Mouse (Mus musculus): ENCODE results near the gene Tspan32. TPM values are rescaled to one million over a fixed set of nuclear protein-coding genes. Genes with fewer than 3 reads are reported as not detected.

Tspan32 gene
- total RNA-seq (2014; rRNA removed; ENCODE audit: low replicate concordance) (0.46 and 0.50 TPM in 2 replicates), polyA plus RNA-seq (2015; fragmentation: Nextera tagmentation; extraction: Ambion mirVana) (1.1 and 1.7 TPM in 2 replicates)

DNA sequence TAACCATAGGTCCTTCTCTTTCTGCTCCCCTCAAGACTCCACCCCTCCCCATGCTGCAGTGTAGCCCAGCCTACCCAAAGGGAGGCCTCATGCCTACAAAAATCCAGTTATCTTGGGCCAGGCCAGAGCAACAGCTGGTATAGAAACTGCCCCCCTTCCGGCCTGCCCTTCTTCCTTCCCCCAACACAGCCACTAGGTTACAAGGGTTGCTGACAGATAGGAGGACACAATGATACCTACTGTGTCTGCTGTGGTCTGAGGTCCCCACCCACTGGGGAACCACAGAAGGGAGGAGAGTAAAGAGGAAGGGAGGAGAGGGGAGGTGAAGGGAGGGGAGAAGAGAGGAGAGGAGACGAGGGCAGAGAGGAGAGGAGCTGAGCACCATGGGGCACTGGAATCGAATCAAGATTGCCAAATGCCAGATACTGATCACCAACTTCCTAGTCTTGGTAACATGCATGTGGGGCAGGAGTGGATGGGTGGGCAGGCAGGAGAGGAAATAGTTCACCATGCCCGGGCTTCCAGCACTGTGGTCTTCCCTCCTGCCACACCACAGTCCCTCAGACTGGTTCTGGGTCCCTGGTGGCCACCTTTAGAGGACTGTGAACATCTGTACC is at the start of gene Tspan32:
Tspan32 (plus strand) TSS at position 320 of the 617 bp plus-strand sequence.
- ATAC-seq (ENCODE audit: insufficient read depth, low read depth), result no peak
- H3K4me1 ChIP-seq (ENCODE audit: control insufficient read depth, insufficient read depth), result peaks cover 36% of the 10 kb centered on the region
- no peak for DNase-seq (ENCODE audit: low spot score)
- H3K4me3 ChIP-seq (ENCODE audit: low read depth, low read length), result no peak within 1 kb of the TSS; the same call in 1 of the 2 replicates
- no peaks in the 10 kb centered on the region for H3K9me3 ChIP-seq (replicated peaks; ENCODE audit: control insufficient read depth, low read length)
- peak within 1 kb of the TSS; percentile 20; the same call in 1 of the 2 replicates for H3K4me2 ChIP-seq (ENCODE audit: low read depth, low read length)
- no peaks in the 10 kb centered on the region for H3K36me3 ChIP-seq (replicated peaks; ENCODE audit: control insufficient read depth, insufficient read depth, low read length)
- TF ChIP-seq CTCF (IDR thresholded peaks at IDR 0.05; ENCODE audit: low read depth), result no peak
- TF ChIP-seq EP300 (IDR thresholded peaks at IDR 0.05; ENCODE audit: low read depth), result no peak
- WGBS, result 71% methylated on average over 4 of the region's 4 CpGs
- H3K9ac ChIP-seq (replicated peaks; ENCODE audit: low read depth, low read length), result peak within 1 kb of the TSS; percentile 30; the same call in 1 of the 2 replicates
- H3K27me3 ChIP-seq (ENCODE audit: control insufficient read depth, insufficient read depth, low read length), result no peaks in the 10 kb centered on the region
- peak within 1 kb of the TSS; percentile 28; the same call in 1 of the 2 replicates for H3K27ac ChIP-seq (ENCODE audit: low read depth)

GRCm38 (mm10) chr7:142956018-142956417 is 48.8 kb upstream of the Tspan32 start:
- no peak for ATAC-seq (ENCODE audit: insufficient read depth, low read depth)
- 61% methylated on average over 2 of the region's 2 CpGs for WGBS
- H3K4me3 ChIP-seq (ENCODE audit: low read depth, low read length), result no peak overlapping the region
- H3K4me1 ChIP-seq (ENCODE audit: control insufficient read depth, insufficient read depth), result no peaks in the 10 kb centered on the region
- H3K4me2 ChIP-seq (ENCODE audit: low read depth, low read length), result no peak overlapping the region
- TF ChIP-seq CTCF (IDR thresholded peaks at IDR 0.05; ENCODE audit: low read depth) (no peak), EP300 (IDR thresholded peaks at IDR 0.05; ENCODE audit: low read depth) (no peak)
- 0 out of 2 replicates have a peak, but pooled peaks cover 4% of the 10 kb centered on the region for H3K27me3 ChIP-seq (ENCODE audit: control insufficient read depth, insufficient read depth, low read length)
- no peak for DNase-seq (ENCODE audit: low spot score)
- no peak overlapping the region for H3K9ac ChIP-seq (replicated peaks; ENCODE audit: low read depth, low read length)
- H3K36me3 ChIP-seq (replicated peaks; ENCODE audit: control insufficient read depth, insufficient read depth, low read length), result no peaks in the 10 kb centered on the region
- no peaks in the 10 kb centered on the region for H3K9me3 ChIP-seq (replicated peaks; ENCODE audit: control insufficient read depth, low read length)
- no peak overlapping the region for H3K27ac ChIP-seq (ENCODE audit: low read depth)

- no peak for DNase-seq (ENCODE audit: low spot score)
- Histone ChIP-seq H3K4me1 (ENCODE audit: control insufficient read depth, insufficient read depth) (no peaks in the 10 kb centered on the region), H3K27me3 (ENCODE audit: control insufficient read depth, insufficient read depth, low read length) (0 out of 2 replicates have a peak, but pooled peaks cover 14% of the 10 kb centered on the region), H3K4me2 (ENCODE audit: low read depth, low read length) (no peak overlapping the region), H3K36me3 (replicated peaks; ENCODE audit: control insufficient read depth, insufficient read depth, low read length) (no peaks in the 10 kb centered on the region), H3K9ac (replicated peaks; ENCODE audit: low read depth, low read length) (no peak overlapping the region), H3K9me3 (replicated peaks; ENCODE audit: control insufficient read depth, low read length) (no peaks in the 10 kb centered on the region), H3K27ac (ENCODE audit: low read depth) (no peak overlapping the region), H3K4me3 (ENCODE audit: low read depth, low read length) (no peak overlapping the region)
- TF ChIP-seq EP300 (IDR thresholded peaks at IDR 0.05; ENCODE audit: low read depth) (no peak), CTCF (IDR thresholded peaks at IDR 0.05; ENCODE audit: low read depth) (no peak)
- 73% methylated on average over 1 of the region's 1 CpGs for WGBS
- no peak for ATAC-seq (ENCODE audit: insufficient read depth, low read depth)
Observed at GRCm38 (mm10) chr7:142958817-142959216, 46.0 kb upstream of the Tspan32 start.

GRCm38 (mm10) chr7:142959752-142960151 is 45.1 kb upstream of the Tspan32 start:
- ATAC-seq (ENCODE audit: insufficient read depth, low read depth), result no peak
- no peaks in the 10 kb centered on the region for H3K36me3 ChIP-seq (replicated peaks; ENCODE audit: control insufficient read depth, insufficient read depth, low read length)
- H3K4me1 ChIP-seq (ENCODE audit: control insufficient read depth, insufficient read depth), result no peaks in the 10 kb centered on the region
- H3K9me3 ChIP-seq (replicated peaks; ENCODE audit: control insufficient read depth, low read length), result no peaks in the 10 kb centered on the region
- H3K9ac ChIP-seq (replicated peaks; ENCODE audit: low read depth, low read length), result no peak overlapping the region
- H3K4me2 ChIP-seq (ENCODE audit: low read depth, low read length), result no peak overlapping the region
- 66% methylated on average over 4 of the region's 4 CpGs for WGBS
- DNase-seq (ENCODE audit: low spot score), result no peak
- no peak overlapping the region for H3K4me3 ChIP-seq (ENCODE audit: low read depth, low read length)
- no peak overlapping the region for H3K27ac ChIP-seq (ENCODE audit: low read depth)
- TF ChIP-seq CTCF (IDR thresholded peaks at IDR 0.05; ENCODE audit: low read depth) (no peak), EP300 (IDR thresholded peaks at IDR 0.05; ENCODE audit: low read depth) (no peak)
- peaks cover 19% of the 10 kb centered on the region; the same call in 1 of the 2 replicates for H3K27me3 ChIP-seq (ENCODE audit: control insufficient read depth, insufficient read depth, low read length)

DNA sequence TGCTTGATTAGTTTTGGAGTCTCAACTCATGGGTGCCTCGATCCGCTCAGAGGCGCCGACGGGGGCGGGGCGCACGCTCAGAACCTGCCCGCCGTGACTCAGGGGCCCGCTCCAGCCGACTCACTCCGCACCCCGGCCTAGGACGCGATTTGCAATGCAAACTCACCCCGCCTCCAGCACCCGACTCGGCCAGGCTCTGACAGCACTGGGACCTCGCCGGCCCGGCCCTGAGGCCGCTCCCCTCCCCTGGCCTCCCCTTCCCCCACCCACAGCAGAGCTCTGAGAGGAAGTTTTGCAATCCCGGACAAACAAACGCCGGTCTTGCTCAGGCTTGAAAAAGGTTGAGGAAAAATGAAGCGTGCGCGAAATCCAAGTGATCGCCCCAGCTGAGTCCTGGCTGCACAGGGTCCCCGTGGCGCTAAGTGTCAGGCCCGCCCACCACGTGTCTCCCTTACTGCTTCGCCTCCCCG is 37.4 kb upstream of the Tspan32 start:
- Histone ChIP-seq H3K4me2 (ENCODE audit: low read depth, low read length) (peak overlapping the region; percentile 70), H3K4me3 (ENCODE audit: low read depth, low read length) (peak overlapping the region; percentile 36), H3K27me3 (ENCODE audit: control insufficient read depth, insufficient read depth, low read length) (peaks cover 80% of the 10 kb centered on the region), H3K9me3 (replicated peaks; ENCODE audit: control insufficient read depth, low read length) (no peaks in the 10 kb centered on the region), H3K27ac (ENCODE audit: low read depth) (no peak overlapping the region), H3K9ac (replicated peaks; ENCODE audit: low read depth, low read length) (no peak overlapping the region), H3K36me3 (replicated peaks; ENCODE audit: control insufficient read depth, insufficient read depth, low read length) (no peaks in the 10 kb centered on the region), H3K4me1 (ENCODE audit: control insufficient read depth, insufficient read depth) (peaks cover 6% of the 10 kb centered on the region; the same call in 1 of the 2 replicates)
- ATAC-seq (ENCODE audit: insufficient read depth, low read depth) (peak; percentile 36), DNase-seq (ENCODE audit: low spot score) (peak; percentile 8)
- TF ChIP-seq EP300 (IDR thresholded peaks at IDR 0.05; ENCODE audit: low read depth) (no peak), CTCF (IDR thresholded peaks at IDR 0.05; ENCODE audit: low read depth) (no peak)
- under 1% methylated on average over 36 of the region's 36 CpGs for WGBS
